Mouse (Mus musculus) neural tube, embryonic 12.5 days (tissue): ENCODE results near the gene Tanc1. TPM values are rescaled to one million over a fixed set of nuclear protein-coding genes. Genes with fewer than 3 reads are reported as not detected.

Source experiments
- ATAC-seq: fragments of 200-750 bp; cut with Nextera tagmentation; 2 replicates; pipeline ENCODE4 v1.8.0; 2017; ENCODE audit warnings: low read depth, mild to moderate bottlenecking, moderate TSS enrichment, moderate library complexity; ENCODE audit not compliant: low FRiP score
- H3K27ac ChIP-seq: fragments of 300-500 bp; sonication (generic); 2 replicates; pipeline ENCODE4 v1.5.1; 2016
- H3K27me3 ChIP-seq: fragments of 300-500 bp; sonication (generic); replicated peaks from 2 replicates; pipeline ENCODE4 v1.6.1; 2016; ENCODE audit warnings: mild to moderate bottlenecking
- H3K36me3 ChIP-seq: fragments of 300-500 bp; sonication (generic); 2 replicates; pipeline ENCODE4 v1.6.1; 2016; ENCODE audit warnings: mild to moderate bottlenecking
- H3K4me1 ChIP-seq: fragments of 300-500 bp; sonication (generic); 2 replicates; pipeline ENCODE4 v1.6.1; 2016
- H3K4me2 ChIP-seq: fragments of 300-500 bp; sonication (generic); replicated peaks from 2 replicates; pipeline ENCODE4 v1.6.1; 2016; ENCODE audit warnings: mild to moderate bottlenecking
- H3K4me3 ChIP-seq: fragments of 300-500 bp; sonication (generic); 2 replicates; pipeline ENCODE4 v1.5.1; 2016
- H3K9ac ChIP-seq: fragments of 300-500 bp; sonication (generic); 2 replicates; pipeline ENCODE4 v1.6.1; 2016; ENCODE audit warnings: mild to moderate bottlenecking
- H3K9me3 ChIP-seq: fragments of 300-500 bp; sonication (generic); 2 replicates; pipeline ENCODE4 v1.6.1; 2016; ENCODE audit warnings: mild to moderate bottlenecking
- WGBS: fragments of 180-500 bp; shearing (Covaris S2); methylation state at CpG from one replicate; pipeline ENCODE4 v1.1.7; 2016; 5-methylcytosine and 5-hydroxymethylcytosine counted together
- polyA plus RNA-seq: library from polyadenylated mRNA; unstranded; fragments of >200 nt; fragmentation: Nextera tagmentation; extraction: Ambion mirVana; gene quantifications from 2 replicates; pipeline ENCODE4 v1.2.1, GENCODE M21; 2016

Gene Tanc1
- polyA plus RNA-seq, 1 experiment from 2014 or later: 15.9 TPM

DNA sequence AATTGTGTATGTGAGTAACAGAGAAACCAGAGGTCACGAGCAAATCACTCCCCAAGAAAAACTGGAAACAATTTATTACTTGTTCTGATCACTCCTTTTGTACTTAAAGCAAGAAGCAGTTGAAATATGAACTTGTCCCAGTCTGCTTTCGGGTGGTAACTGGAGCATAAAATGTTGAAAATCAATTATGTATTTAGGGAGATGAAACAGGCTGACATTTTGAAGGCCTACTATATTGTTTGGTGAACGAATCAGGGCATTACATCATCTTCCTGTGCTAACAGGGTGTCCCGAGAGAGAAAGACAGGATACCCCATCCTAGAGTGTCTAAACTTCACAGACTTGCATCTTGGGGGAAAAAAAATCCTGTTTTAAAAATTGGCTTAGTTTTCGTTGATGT, 44.8 kb downstream of the Tanc1 start:
- no peak for ATAC-seq
- Histone ChIP-seq H3K36me3 (no peaks in the 10 kb centered on the region), H3K9ac (no peak overlapping the region), H3K4me1 (peaks cover 19% of the 10 kb centered on the region), H3K4me3 (no peak overlapping the region), H3K4me2 (no peak overlapping the region), H3K27ac (no peak overlapping the region), H3K27me3 (no peaks in the 10 kb centered on the region), H3K9me3 (no peaks in the 10 kb centered on the region)
- 35% methylated on average over 5 of the region's 5 CpGs for WGBS

DNA sequence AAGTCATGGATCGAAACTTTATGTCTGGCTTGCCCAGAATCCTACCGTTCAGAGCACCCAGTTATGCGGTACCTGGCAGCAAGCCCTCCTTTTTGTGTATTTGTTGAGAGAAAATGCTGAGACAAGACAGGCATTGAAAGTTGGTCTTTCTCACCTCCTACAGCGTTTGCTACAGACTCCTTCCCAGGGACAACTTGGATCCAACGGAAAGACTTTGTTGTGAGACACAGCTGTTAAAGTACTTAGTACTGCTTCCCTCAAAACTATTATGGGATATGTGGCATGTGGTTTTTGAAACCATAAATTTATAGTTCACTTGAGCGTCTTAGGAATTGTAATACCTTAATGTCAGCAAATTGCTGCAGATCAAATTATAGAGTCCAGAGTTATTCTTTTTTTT, 47.8 kb downstream of the Tanc1 start:
- no peaks in the 10 kb centered on the region for H3K27me3 ChIP-seq
- H3K9me3 ChIP-seq: no peaks in the 10 kb centered on the region
- no peak overlapping the region for H3K9ac ChIP-seq
- H3K4me3 ChIP-seq: no peak overlapping the region
- no peak for ATAC-seq
- 81% methylated on average over 6 of the region's 6 CpGs for WGBS
- H3K4me2 ChIP-seq: no peak overlapping the region
- H3K36me3 ChIP-seq: no peaks in the 10 kb centered on the region
- H3K27ac ChIP-seq: no peak overlapping the region
- H3K4me1 ChIP-seq: peaks cover 17% of the 10 kb centered on the region

DNA sequence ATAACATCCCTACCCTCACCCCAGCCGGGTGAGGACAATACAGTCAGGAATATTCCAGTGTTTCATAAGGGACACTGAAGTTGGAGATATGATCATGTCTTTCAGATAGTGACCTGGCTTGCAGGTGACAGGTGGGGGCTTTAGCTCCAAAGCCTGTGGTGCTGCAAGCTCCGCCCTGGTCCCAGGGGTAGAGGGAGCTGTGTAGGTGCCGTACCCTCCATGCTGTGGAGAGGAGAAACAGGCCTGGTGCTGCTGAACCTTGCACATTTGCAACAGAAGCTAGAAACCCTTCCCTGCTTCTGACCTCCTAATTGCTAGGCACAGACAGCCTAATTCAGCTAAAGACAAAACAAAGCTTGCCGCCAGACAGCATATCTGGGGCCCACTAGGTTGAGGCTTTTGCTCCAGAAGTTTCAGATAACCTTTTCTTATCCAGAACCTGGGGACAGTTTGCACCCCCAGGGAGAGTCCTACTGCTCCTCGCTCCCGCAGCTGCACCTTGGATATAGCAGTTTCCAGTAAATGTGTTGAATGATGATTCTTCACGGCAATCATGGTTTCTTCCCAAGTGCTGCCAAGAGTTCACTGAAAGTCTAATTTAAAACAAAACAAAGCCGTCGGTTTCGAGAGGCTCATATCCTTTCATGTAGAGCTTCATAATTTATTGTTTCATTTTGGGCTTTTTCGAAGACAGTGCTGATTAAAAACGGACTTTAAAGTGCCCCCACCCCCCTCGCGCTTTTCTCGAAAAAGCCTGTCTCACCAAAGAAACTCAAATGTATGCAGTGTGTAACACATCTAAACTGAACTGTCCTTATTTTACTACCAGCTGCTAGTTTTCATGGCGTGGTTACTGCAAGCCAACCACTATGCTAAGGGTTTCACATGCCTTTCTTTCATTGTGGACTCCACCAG, 49.3 kb downstream of the Tanc1 start:
- H3K4me2 ChIP-seq: peak overlapping the region; percentile 32; the same call in 1 of the 2 replicates
- peak; percentile 36; the same call in 1 of the 2 replicates for ATAC-seq
- no peak overlapping the region for H3K9ac ChIP-seq
- H3K27me3 ChIP-seq: no peaks in the 10 kb centered on the region
- no peak overlapping the region for H3K27ac ChIP-seq
- no peak overlapping the region for H3K4me3 ChIP-seq
- 35% methylated on average over 16 of the region's 16 CpGs for WGBS
- H3K9me3 ChIP-seq: no peaks in the 10 kb centered on the region
- no peaks in the 10 kb centered on the region for H3K36me3 ChIP-seq
- H3K4me1 ChIP-seq: peaks cover 17% of the 10 kb centered on the region

DNA sequence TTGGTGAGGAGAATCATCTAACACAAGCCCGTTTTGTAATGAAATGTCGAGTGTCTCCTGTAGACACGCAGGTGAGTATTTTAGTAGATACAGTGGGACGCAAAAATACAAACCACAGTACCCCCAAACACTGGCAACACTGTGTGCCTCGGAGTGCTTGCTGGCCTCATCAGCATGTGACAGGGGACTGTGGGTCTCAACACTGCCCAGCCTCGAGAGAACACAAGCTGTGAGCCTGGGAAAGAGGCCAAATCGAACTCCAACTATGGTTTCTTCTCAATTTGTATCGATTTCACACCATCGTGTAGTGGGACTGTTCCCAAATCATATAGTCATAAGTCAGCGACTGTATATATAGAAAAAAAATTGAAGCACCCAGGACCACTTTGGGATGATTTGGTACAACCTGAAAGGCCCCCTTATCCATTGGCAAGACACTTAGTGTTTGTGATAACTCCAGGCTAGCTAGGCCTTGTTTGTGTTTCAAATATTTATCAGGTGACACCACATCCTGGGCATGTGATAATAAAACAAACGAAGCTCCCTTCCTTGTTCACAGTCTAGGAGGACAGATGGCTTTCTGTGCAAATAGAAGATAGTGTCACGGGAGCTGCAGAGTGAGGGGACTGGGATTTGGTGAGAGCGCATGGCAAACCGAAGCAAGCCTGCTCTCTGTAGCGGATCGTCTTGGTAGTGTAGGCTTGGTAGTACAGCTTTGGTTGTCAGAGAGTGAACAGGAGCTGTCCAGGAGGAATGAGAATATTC, 53.1 kb downstream of the Tanc1 start:
- 87% methylated on average over 16 of the region's 16 CpGs for WGBS
- H3K4me3 ChIP-seq: no peak overlapping the region
- H3K4me2 ChIP-seq: no peak overlapping the region
- H3K27me3 ChIP-seq: no peaks in the 10 kb centered on the region
- no peak for ATAC-seq
- peaks cover 17% of the 10 kb centered on the region for H3K4me1 ChIP-seq
- H3K9me3 ChIP-seq: no peaks in the 10 kb centered on the region
- H3K27ac ChIP-seq: no peak overlapping the region
- no peak overlapping the region for H3K9ac ChIP-seq
- no peaks in the 10 kb centered on the region for H3K36me3 ChIP-seq

DNA sequence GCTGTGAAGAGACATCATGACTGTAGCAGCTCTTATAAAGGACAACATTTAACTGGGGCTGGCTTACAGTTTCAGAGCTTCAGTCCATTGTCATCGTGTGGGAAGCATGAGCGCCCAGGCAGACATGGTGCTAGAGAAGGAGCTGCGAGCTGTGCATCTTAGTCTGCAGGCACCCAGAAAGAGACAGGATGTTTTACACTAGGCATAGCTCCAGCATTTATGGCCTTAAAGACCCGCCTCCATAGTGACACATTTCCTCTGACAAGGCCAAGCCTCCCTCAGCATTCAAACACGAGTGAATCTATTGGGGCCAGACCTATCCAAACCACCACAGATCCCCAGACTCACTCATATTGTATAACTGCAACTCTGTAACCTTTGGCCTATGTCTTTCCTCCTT, 54.7 kb downstream of the Tanc1 start:
- no peaks in the 10 kb centered on the region for H3K27me3 ChIP-seq
- no peak overlapping the region for H3K9ac ChIP-seq
- H3K4me1 ChIP-seq: peaks cover 13% of the 10 kb centered on the region
- no peak overlapping the region for H3K4me3 ChIP-seq
- no peaks in the 10 kb centered on the region for H3K36me3 ChIP-seq
- no peak overlapping the region for H3K4me2 ChIP-seq
- no peak for ATAC-seq
- H3K9me3 ChIP-seq: no peaks in the 10 kb centered on the region
- no peak overlapping the region for H3K27ac ChIP-seq
- WGBS: 86% methylated on average over 5 of the region's 5 CpGs

DNA sequence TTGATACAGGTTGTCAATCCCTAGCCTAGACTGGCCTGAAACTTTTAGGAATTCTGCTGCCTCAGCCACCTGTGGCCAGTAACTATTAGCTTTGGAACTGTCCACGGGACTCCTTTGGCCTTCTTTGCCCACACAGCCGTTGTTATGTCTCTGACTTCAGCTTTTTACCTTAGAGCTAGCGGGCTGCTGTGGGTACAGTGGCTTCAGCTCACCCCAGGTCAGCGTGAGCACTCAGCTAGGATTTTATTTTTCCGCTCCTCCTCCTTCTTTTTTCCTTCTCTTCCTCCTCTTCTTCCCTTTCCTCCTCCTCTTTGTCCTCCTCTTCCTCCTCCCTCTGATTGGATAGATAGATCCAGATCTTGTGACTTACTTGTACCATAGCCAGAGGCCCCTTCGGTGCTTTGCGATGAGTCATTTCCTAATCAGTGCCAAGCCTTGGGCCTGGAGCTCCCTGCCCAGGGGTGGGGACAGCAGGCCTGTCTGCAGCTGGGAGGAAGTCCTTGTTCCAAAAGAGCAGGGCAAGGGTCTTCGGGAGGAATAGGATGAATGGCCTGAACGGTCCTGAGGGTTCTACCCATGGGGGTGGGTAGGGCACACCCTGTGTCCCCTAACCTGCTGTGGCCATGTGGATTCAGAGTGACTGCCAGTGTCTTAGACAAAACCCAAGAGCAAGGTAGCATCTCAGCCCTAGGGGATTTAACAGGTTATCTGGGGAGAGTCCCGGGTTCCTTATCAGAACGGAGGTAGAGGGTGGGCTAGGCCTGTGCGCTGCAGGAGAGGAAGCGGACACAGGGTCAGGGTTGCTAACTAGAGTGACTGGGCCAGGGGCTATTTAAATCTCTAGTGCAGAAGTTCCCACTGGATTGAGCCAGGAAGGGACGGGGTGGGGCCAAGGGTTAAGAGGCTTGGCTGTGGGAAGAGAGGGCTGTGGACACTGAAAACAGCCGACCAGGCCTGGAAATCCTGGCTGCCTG, 58.5 kb downstream of the Tanc1 start:
- no peak overlapping the region for H3K9ac ChIP-seq
- H3K27me3 ChIP-seq: no peaks in the 10 kb centered on the region
- no peak overlapping the region for H3K4me3 ChIP-seq
- H3K4me2 ChIP-seq: no peak overlapping the region
- no peaks in the 10 kb centered on the region for H3K9me3 ChIP-seq
- H3K4me1 ChIP-seq: peaks cover 20% of the 10 kb centered on the region
- no peaks in the 10 kb centered on the region for H3K36me3 ChIP-seq
- H3K27ac ChIP-seq: no peak overlapping the region
- 76% methylated on average over 15 of the region's 15 CpGs for WGBS
- no peak for ATAC-seq

DNA sequence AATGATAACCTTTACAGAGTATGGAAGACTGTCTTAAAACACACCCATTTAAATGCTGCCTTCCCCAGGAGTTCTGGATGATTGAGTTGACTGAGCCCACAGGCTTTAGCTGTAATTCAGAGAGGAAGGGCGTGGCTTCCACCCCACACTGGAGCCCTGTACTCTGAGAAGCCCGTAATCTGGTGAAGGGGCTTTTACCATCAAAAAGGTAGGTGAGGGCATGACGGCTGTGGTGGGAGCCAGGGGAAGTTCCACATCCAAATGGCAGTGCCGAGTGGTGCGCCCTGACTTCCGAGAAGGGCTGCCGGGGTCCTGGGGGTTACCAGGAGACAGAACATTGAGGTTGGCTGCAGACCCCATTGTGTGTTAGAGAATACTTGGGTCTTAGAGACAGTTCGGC, 59.8 kb downstream of the Tanc1 start:
- Histone ChIP-seq H3K4me2 (no peak overlapping the region), H3K9me3 (no peaks in the 10 kb centered on the region), H3K9ac (no peak overlapping the region), H3K27ac (no peak overlapping the region), H3K27me3 (no peaks in the 10 kb centered on the region), H3K4me1 (peaks cover 23% of the 10 kb centered on the region), H3K36me3 (no peaks in the 10 kb centered on the region), H3K4me3 (no peak overlapping the region)
- no peak for ATAC-seq
- 52% methylated on average over 8 of the region's 8 CpGs for WGBS

DNA sequence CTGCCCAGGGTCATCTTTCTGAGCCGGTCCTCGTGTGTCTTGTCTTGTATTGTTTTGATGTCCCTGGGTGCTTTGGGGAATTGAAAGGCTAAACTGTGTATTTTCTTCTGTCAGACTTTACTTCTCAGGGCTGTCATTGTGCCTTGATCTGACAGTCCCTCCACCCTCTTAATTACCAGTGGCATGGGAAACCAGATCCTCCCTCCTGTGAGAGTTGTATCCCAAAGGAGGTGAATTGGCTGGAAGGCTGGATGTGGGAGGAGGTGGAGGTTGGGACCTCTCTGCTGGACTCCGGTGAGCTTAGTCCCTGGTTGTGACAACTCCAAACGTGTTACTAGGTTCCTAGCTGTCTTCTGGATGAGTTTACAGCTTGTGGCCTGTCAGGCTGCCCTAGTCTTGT, 60.2 kb downstream of the Tanc1 start:
- no peak for ATAC-seq
- no peak overlapping the region for H3K4me2 ChIP-seq
- WGBS: 26% methylated on average over 4 of the region's 4 CpGs

DNA sequence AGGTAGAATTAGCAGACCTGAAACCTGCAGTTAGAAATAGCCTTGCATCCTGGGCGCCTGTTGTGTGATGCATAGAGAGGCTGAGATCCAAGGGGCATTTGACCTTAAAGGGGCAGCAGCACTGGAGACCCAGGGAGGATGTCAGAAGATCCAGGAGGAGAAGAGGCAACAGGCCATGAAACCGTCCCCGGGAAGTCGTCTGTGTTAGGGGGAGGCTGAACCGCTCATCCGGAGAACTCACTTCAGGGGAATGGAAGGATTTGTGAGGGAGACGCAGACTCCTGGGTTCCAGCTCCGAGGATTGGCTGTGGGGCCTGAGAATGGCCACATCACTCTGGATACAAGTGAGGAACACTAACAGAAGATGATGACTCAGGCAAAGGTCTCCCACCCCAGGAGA, 60.8 kb downstream of the Tanc1 start:
- H3K9ac ChIP-seq: no peak overlapping the region
- H3K4me3 ChIP-seq: no peak overlapping the region
- no peaks in the 10 kb centered on the region for H3K36me3 ChIP-seq
- H3K4me2 ChIP-seq: no peak overlapping the region
- no peaks in the 10 kb centered on the region for H3K9me3 ChIP-seq
- no peaks in the 10 kb centered on the region for H3K27me3 ChIP-seq
- ATAC-seq: no peak
- WGBS: 72% methylated on average over 8 of the region's 8 CpGs
- H3K27ac ChIP-seq: no peak overlapping the region
- H3K4me1 ChIP-seq: peaks cover 25% of the 10 kb centered on the region

More for the DNA sequence above, 60.2 kb downstream of the Tanc1 start:
- Histone ChIP-seq H3K36me3 (no peaks in the 10 kb centered on the region), H3K27me3 (no peaks in the 10 kb centered on the region), H3K27ac (no peak overlapping the region), H3K4me1 (peaks cover 25% of the 10 kb centered on the region), H3K9me3 (no peaks in the 10 kb centered on the region), H3K4me3 (no peak overlapping the region), H3K9ac (no peak overlapping the region)

DNA sequence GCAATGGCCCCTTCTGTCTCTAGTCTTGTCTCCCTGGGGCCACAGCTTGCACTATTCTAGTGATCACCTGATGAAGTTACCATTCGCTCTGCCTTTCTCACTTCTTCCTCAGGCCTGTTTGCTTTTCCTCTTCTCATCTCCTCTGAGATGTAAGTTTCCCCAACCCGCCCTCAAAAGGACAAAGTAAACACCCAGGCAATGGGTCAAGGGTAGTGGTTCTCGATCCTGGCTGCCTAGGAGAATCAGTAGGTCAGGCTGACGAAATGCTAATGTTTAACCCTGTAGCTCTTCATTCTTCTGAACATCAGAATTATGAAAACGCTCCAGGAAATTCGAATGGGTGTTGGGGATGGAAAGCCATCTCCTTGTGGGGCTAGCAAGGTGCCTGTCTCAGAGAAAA, 61.5 kb downstream of the Tanc1 start:
- peaks cover 25% of the 10 kb centered on the region for H3K4me1 ChIP-seq
- H3K9ac ChIP-seq: no peak overlapping the region
- no peak overlapping the region for H3K4me3 ChIP-seq
- H3K27ac ChIP-seq: no peak overlapping the region
- no peak overlapping the region for H3K4me2 ChIP-seq
- 84% methylated on average over 6 of the region's 6 CpGs for WGBS
- no peaks in the 10 kb centered on the region for H3K27me3 ChIP-seq
- no peaks in the 10 kb centered on the region for H3K36me3 ChIP-seq
- no peak for ATAC-seq
- no peaks in the 10 kb centered on the region for H3K9me3 ChIP-seq

DNA sequence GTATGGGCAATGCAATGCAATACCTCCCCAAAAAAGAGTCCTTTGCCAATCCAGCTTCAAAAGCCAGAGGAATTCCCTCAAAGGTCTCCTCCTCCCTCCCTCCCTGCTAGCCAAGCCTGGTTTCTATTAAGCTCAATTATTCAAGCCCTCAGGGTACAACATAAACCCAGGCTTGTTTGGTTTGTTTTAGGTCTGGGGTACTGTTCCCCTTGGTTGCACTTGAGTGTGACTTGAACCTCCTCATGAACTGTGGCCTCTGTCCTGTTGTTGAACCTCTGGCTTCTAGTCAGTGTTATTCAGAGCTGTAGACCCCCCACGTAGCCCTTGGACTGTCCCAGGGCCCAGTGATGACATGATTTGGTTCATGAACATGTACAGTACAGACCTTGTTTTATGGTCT, 62.0 kb downstream of the Tanc1 start:
- Histone ChIP-seq H3K36me3 (no peaks in the 10 kb centered on the region), H3K27me3 (no peaks in the 10 kb centered on the region), H3K9ac (no peak overlapping the region), H3K27ac (no peak overlapping the region), H3K4me2 (no peak overlapping the region), H3K4me3 (no peak overlapping the region), H3K4me1 (peaks cover 25% of the 10 kb centered on the region), H3K9me3 (no peaks in the 10 kb centered on the region)
- ATAC-seq: no peak
- 76% methylated on average over 1 of the region's 1 CpGs for WGBS
